Mouse (Mus musculus): Measurements from ENCODE around the gene Gm3854.
"Not testable (repeated sequence)": the region's sequence is repeated elsewhere in the genome, so short reads cannot be mapped to it uniquely, and the experiment has no call there.

Gm3854 gene

DNA sequence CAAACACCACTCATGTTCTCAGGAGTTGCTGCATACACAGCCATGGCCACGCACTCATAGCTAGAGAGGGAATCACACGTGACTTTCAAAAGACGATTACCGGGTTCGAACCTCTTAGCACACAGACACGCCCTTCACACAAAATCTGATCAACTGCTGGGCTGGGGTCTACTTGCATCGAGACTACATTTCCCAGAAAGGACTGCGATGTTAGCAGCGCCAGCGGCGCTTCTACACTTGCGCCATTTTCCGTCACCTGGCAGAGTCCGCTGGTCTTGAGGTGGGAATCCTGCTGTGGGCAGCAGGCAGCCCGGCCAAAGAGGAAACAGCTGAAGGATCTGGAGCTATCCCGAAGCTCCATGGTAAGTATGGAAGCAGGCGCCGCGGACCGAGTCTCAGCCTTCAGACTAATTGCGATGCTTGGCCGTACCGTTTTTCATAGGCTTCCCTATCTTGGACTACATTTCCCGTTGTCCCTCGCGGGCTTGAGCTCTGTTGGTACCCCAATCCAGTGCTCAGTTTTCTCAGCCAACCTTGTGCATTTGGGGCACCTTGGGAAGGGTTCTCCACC is at the start of gene Gm3854:
Gene Gm3854 (plus strand): TSS at position 259 of the 571 bp plus-strand sequence.
- DNase-seq (ENCODE audit: low read depth, low spot score) = peak; percentile 67

DNA sequence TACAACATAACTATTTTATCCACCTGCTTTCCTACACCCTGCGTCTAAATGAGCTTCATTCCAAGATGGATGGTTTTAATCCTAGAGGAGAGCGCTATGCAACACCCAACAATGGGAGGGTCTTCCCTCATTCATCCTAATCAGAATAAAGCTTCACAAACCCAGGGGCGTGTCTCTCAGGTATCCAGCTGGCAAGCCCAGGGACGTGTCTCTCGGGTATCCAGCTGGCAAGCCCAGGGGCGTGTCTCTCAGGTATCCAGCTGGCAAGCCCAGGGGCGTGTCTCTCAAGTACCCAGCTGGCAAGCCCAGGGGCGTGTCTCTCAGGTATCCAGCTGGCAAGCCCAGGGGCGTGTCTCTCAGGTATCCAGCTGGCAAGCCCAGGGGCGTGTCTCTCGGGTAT is 42.8 kb upstream of the Gm3854 start:
- DNase-seq (ENCODE audit: low read depth, low spot score) = not testable (repeated sequence)

DNA sequence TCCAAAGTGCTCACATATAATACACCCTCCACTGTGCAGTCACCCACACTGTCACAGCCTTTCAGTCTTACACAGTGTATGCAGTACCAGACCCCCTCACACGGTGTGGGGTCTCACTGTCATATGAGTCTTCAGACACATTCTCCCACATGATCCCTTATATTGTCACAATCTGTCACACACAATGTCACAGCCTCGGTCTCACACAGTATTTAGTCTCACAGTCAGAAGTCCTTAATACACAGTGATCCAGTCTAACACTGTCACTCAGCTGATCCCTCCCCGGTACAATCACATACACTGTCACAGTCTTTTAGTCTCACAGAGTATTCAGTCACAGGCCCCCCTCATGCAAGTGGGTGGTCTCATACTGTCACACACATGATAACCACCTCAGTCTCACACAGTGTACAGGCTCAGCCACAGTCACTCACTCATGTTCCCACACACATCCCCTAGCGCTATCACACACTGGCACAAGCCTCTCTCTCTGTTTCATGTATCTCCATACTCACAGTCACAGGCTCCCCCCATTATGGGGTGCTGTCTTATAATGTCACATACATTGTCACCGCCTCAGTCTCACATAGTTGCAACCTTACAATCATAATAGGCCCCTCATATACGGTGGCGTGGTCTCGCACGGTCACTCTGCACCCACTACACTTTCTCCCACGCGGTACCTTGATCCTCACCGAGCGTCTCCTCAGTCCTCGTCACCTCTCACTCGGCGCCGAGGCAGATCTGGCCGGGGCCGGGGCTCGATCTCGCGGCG is 12.9 kb upstream of the Gm3854 start:
- DNase-seq (ENCODE audit: low read depth, low spot score) = no peak

DNA sequence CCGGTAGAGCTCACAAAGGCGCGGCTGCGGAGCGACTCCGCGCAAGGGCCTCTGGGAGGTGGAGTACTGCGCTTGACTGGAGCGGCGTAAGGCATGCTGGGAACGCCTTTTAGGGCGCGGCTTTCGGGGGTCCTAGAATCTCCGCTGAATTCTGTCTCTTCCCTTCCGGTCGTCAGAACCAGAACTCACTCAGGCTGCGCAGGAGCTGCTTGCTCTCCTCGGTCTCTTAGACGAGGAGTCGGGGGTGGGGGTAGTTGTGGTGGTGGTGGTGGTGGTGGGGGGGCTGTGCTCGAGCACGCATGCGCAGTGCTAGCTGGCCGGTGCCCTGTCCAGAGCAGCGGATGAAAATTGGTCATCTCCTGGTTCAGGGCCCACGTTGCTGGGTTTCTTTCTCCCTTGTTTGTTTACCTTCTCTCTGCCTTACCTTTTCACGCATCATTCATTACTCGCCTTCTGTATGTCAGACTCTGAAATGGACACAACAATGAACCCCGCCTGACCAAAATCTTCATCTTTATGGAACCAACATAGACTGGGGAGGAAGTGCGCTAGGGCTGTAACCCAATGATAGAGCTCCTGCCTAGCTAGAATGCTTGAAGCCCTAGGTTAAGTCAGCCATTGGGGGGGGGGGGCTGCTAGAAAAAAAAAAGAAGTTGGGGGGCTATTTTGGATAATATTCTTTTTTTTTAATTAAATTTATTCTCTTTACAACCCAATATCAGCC is 12.2 kb upstream of the Gm3854 start, which contains the start of gene Zfp583:
Gene Zfp583 (minus strand): TSS at position 53 of the 724 bp plus-strand sequence.
- DNase-seq (ENCODE audit: low read depth, low spot score) = peak; percentile 83

DNA sequence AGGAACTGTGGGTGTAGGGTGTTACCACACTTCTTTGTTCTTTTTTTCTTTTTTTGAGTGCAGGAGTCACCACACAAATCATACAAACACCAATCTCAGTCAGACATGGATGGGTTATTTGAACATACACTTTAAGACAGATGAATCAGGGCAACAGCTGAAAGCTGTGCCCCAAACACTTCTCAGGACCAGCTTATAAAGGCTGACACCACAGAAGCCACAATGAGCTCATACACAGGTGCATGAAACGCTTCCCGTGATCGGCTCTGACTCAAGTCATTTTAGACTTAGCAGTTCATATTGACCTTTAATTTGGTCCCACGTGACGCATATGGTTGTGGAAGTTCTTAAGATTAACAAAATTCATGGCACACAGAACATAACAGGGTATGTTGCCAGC is 3.7 kb upstream of the Gm3854 start:
- no peak for DNase-seq (ENCODE audit: low read depth, low spot score)

DNA sequence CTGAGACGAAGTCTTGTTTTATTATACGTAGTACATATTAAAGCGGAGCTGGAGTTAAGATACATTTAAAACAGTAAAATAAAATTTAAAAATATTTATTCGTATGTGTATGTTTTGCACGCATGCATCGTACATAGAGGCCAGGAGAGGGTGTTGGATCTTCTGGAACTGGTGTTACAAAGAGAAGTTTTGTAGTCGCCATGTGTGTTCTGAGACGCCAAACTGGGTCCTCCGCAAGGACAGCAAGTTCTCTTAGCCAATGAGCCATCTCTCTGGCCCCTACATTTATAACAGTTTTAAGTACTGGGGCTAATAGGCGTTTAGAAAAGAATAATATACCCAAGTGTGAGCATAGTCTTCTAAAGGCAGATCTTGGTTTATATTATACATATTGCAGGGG is 565 bp downstream of the Gm3854 start:
- no peak for DNase-seq (ENCODE audit: low read depth, low spot score)

DNA sequence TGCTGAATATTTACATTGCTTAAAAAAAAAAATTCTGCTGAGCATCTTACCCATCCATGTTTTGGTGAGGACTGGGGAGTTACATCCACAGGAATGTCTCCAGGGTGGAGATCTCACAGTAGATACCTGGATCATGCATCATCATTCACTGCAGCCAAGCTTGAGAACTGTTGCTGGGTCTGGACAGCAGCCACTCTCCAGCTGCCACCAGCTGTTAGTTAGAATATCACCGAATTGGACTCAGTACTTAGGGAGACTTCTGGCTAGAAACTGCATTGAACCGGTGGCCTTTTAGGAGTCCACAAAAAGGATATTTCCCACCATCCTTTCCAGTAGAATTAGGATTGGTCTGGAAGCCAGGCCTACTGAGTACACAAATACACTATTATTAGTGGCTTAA is 14.6 kb downstream of the Gm3854 start:
- no peak for DNase-seq (ENCODE audit: low read depth, low spot score)

DNA sequence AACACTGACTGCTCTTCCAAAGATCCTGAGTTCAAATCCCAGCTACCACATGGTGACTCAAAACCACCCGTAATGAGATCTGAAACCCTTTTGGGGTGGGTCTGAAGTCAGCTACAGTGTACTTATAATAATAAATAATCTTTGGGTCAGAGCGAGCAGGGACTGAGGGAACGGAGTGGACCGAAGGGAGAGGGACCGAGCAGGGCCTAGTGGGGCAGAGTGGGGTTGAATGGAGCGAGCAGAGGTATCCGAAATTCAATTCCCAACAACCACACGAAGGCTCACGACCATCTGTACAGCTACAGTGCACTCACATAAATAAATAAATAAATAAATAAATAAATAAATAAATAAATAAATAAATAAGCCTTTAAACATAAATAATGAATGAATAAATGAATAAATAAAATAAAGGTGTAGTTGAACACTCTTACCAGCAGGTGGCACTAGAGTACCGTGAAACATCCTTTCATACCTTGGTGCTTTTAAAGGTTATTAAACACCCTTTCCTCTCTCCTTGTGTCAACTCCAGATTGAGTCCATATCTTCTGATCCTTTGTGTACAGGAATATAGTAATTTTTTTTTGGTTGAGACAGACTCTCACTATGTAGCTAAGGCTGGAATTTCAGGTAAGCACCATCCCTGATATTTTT is 15.5 kb downstream of the Gm3854 start:
- peak; percentile 75 for DNase-seq (ENCODE audit: low read depth, low spot score)

DNA sequence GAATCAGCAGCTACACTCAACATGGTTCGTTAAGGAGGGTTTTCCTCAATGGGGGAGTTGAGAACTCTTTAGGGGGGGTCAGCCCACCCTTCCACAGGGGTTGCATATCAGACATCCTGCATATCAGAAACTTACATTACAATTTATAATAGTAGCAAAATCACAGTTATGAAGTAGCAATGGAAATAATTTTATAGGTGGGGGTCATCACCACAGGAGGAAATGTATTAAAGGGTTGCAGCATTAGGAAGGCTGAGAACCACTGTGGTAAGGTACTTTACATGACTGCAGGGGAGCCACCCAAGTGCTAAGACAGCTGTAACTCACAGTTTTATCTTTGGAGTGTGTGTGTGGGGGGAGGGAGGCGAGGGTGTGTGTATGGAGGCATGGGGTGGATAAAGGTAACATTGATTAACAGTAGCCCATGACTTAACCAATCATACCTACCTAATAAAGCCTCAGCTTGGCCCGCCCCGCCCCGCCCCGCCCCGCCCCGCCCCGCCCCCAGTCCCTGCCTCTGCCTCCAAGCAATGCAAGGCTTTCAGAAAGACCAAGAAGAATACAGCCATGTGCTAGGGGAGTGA is 17.0 kb downstream of the Gm3854 start:
- no peak for DNase-seq (ENCODE audit: low read depth, low spot score)

DNA sequence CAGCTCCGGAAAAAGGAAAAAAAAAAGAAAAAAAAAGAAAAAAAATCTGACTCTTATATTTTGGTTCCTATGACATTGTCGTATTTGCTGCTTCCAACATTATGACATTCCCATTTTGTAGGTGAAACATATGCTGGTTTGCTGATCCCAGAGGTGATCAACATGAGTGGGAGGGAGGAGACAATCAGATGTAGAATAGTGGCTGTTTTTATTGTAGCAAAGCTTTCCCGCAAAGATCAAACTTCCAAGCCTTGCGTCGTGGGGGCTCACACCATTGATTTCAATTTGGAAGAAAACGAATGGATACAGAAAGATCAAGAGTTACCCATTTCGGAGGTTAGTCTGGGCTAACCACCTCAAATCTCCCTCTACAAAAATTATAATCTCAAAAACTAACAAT is 18.2 kb downstream of the Gm3854 start:
- no peak for DNase-seq (ENCODE audit: low read depth, low spot score)

DNA sequence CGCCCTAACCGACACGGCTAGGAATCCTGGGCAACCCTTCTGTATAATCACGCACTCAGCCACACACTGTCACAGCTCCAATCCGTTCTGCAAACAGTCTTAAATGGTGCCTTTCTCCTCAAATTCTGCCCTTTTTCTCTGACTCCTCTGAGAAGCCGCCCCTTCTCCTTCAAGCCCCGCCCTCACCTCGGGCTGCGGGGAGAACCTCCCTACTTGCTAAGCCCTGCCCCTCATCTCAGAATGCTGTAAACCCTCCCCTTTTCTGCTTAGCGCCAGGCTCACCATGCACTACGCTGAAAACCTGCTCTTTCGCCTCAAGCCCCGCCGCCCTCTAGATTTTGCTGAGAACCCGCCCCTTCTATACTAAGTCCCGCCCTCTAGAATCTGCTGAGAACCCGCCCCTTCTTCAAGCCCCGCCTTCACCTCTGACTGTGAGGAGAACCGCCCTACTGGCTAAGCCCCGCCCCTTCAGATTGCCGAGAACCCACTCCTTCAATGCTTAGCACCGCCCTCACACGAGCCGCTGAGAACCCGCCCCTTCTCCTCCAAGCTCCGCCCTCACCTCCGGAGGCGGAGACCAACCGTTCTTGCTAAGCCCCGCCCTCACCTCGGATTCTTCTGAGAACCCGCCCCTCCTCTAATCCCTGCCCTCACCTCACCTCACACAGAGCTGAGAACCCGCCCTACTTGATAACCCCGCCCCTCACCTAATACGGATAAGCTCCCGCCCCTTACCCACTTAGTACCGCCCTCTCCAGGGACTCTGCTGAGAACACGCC is 18.9 kb downstream of the Gm3854 start:
- peak; percentile 94 for DNase-seq (ENCODE audit: low read depth, low spot score)

DNA sequence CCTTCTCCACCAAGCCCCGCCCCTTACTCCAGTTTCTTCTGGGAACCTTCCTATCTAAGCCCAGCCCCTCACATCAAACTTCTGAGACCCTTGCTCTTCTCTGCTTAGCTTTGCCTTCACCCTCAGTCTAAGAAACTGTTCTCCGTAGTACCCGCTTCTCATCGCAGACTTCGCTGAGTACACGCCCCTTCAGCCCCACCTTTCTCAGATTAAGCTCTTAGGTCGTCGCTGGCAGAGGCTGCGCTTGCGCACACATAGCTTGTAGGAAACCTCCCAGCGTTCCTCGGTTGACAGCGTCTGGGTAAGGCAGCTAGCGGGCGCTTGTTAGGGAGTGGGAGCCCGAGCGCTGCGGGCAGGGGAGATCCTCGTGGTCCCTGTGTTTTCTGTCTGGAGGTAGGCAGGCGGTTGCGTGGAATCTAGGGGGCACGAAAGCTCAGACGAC is 19.5 kb downstream of the Gm3854 start, which contains the start of gene Zfp78:
Gene Zfp78 (plus strand): TSS at position 234 of the 442 bp plus-strand sequence.
- DNase-seq (ENCODE audit: low read depth, low spot score) = peak; percentile 88

DNA sequence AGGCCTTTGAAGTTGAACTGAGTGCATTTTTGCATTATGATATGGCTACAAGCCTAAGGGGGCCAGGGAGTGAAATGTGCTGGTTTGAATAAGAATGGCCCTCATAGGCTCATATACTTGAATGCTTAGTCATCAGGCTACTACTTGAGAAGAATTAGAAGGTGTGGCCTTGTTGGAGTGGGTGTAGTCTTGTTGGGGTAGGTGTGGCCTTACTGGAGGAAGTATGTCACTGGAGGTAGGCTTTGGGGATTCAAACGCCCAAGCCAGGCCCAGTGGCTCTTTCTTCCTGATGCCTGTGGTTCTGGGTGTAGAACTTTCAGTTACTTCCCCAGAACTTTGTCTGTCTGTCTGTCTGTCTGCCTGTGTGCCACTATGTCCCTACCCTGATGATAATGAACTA is 21.2 kb downstream of the Gm3854 start:
- no peak for DNase-seq (ENCODE audit: low read depth, low spot score)

DNA sequence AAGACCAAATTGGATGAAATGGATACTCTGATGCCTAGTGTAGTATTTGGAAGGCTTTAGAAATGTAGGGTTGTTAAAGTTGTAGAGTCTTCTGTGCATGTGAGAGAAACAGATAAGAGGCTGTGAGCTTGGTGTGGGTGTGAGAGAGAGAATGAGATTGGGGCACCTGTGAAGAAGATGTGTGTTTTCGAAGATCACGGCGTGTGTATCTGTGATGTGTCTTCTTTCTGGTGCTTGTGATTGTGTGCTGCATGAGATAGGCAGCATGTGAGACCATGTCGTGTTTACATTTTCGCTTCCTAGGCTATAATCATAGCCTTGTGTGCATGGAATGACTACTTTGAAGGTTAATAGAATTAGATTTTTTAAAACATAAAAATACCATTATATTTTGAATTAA is 23.6 kb downstream of the Gm3854 start:
- DNase-seq (ENCODE audit: low read depth, low spot score) = no peak

DNA sequence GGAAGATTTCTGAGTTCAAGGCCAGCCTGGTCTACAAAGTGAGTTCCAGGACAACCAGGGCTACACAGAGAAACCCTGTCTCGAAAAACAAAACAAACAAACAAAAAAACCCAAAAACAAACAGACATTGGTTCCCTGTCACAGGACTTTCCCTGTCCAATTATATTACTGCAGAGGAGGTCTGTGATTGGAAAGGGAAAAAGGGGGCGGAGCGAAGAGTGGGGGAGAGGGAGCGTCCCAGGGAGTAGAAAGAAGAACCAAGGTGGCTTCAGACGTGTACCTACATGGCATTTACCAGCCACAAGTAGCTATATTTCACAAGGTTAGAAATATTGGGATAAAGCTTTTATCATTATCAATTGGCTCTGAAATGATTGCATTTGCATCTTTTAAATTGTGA is 24.6 kb downstream of the Gm3854 start:
- DNase-seq (ENCODE audit: low read depth, low spot score) = not testable (repeated sequence)

DNA sequence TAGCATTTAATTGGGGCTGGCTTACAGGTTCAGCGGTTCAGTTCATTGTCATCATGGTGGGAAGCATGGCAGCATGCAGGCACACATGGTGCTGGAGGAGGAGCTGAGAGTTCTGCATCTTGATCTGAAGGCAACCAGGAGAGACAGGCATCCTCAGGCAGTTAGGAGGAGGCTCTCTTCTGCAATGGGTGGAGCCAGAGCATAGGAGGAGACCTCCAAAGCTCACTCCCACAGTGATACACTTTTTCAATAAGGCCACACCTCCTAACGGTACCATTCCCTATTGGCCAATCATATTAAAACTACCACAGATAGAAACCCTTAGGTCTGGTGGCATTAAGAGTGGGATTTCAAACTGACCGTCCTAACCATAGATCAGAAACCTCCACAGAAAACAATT is 25.9 kb downstream of the Gm3854 start:
- DNase-seq (ENCODE audit: low read depth, low spot score) = no peak

DNA sequence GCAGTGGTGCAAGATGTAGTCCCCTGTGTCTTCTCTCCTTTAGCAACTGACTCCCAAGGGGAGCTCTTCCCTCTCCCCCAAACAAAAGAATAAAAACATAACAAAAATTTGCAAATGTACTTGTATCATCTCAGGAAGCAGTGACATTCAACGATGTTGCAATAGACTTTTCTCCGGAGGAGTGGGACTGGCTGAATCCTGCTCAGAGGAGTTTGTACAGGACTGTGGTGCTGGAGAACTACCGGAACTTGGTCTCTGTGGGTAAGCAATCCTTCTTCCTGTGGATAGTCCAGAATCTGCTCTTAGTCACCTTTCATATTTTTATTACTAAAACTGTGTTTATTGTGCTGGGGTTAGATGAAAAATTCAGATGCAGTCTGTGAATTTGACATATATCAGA is 29.4 kb downstream of the Gm3854 start:
- no peak for DNase-seq (ENCODE audit: low read depth, low spot score)

DNA sequence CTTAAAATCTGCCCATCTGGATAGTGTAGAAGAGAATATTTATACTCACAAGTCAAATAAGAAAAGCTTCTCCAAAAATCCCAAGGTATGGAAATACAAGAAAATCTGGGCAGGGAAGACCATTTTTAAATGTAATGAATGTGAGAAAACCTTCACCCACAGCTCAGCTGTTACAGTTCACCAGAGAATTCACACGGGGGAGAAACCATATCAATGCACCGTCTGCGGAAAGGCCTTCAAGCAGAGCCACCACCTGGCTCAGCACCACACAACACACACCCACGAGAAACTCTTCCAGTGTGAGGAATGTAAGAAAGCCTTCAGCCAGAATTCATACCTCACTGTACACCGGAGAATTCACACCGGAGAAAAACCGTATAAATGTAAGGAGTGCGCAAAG is 34.9 kb downstream of the Gm3854 start:
- DNase-seq (ENCODE audit: low read depth, low spot score) = no peak

DNA sequence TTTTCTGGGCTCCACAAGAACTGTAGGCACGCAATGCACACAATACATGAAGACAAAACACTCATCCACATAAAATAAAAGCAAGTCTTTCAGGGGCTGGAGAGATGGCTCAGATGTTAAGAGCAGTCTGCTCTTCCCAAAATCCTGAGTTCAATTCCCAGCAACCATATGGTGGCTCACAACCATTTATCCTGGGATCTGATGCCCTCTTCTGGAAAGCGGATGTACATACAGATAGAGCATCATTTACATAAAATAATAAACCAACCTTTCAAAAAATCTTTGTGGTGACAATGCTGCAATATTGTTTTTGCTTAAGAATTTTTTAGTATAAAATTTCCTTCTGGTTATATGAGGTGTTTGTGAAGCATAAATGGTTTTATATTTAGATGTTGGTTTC is 37.9 kb downstream of the Gm3854 start:
- DNase-seq (ENCODE audit: low read depth, low spot score) = no peak

DNA sequence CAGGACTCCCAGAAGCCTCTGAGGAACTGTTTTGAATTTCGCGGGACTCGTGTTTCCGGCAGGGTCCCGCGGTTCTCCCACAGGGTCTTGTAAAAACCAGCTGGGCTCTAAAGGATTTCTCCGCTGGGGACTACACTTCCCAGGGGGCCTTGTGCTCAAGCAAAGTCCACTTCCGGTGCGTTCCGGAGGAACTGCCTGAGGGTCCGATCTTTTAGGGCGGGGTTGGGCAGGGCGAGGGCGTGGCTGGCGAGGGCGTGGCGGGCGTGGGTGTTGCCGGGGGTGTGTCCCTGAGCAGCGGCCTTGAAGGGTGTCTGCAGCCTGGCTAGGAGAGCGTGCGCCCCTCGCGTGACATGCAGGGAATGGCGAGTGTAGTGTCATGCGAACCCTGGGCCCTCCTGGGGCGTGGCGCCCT is 39.5 kb downstream of the Gm3854 start, which contains the start of gene Zfp28:
Gene Zfp28 (plus strand): TSS at position 252 of the 412 bp plus-strand sequence.
- peak; percentile 94 for DNase-seq (ENCODE audit: low read depth, low spot score)

DNA sequence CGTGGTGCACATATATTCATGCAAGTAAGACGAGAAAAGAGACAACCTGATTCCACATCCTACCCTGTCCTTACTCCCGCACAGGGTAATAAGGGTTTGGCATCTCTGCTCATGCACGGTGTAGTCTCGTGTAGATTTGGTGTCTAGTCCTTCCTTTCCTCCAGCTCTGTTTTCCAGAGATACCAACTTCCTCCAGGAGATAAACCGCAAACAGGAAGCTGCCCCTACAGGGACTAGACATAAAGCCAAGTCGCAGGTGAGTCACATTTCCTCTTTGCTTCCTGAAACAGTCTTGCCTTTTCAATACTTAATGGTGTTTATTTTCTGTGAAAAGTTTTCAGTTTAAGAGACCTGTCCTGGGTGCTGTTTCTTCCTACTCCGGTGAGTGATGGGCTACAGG is 40.5 kb downstream of the Gm3854 start:
- no peak for DNase-seq (ENCODE audit: low read depth, low spot score)
